In genomic region chr13:31303194-31303593, GRCm38 (mm10) we compare ENCODE assay signal across 24 mouse cellular contexts.
A peak's percentile ranks its signal among the peaks of the same experiment; 100 is the strongest.
DNase-seq lines count a peak whose midpoint lies in the region; ATAC-seq and TF ChIP-seq lines count a peak whose summit lies in the region.
"Had no signal": no experiment of that assay in that cellular context is flagged by ENCODE, and none has a peak within 500 bp of the region (broad histone marks: within the 10 kb centered on the region; RNA-seq: fewer than 3 reads in every experiment).

No protein-coding gene starts in this region.

- no peak overlapping the region for H3K27ac ChIP-seq in lung, embryonic 16.5 days (ENCODE audit: low read length)
- no peak overlapping the region for H3K27ac ChIP-seq in midbrain, embryonic 14.5 days (replicated peaks; ENCODE audit: low read depth, low read length)
- no peak overlapping the region for H3K27ac ChIP-seq in midbrain, embryonic 10.5 days (replicated peaks)
- peak overlapping the region; percentile 74 for H3K27ac ChIP-seq in stomach, embryonic 15.5 days
- peak overlapping the region; percentile 56 for H3K27ac ChIP-seq in stomach, postnatal 0 days (replicated peaks)
- H3K27ac ChIP-seq: embryonic facial prominence, embryonic 13.5 days; embryonic facial prominence, embryonic 15.5 days; forebrain, embryonic 10.5 days; forebrain, embryonic 12.5 days had no signal

- no peaks in the 10 kb centered on the region for H3K27me3 ChIP-seq in lung, embryonic 16.5 days (ENCODE audit: control insufficient read depth, insufficient read depth, low read depth, low read length)
- no peaks in the 10 kb centered on the region for H3K27me3 ChIP-seq in midbrain, embryonic 14.5 days (ENCODE audit: control insufficient read depth, insufficient read depth, low read length)
- no peaks in the 10 kb centered on the region for H3K27me3 ChIP-seq in midbrain, embryonic 10.5 days (ENCODE audit: low read depth, poor library complexity, severe bottlenecking)
- no peaks in the 10 kb centered on the region for H3K27me3 ChIP-seq in stomach, embryonic 15.5 days (replicated peaks)
- no peaks in the 10 kb centered on the region for H3K27me3 ChIP-seq in stomach, postnatal 0 days (ENCODE audit: control insufficient read depth, insufficient read depth, low read length)
- H3K27me3 ChIP-seq: embryonic facial prominence, embryonic 13.5 days; embryonic facial prominence, embryonic 15.5 days; forebrain, embryonic 12.5 days had no signal

- no peaks in the 10 kb centered on the region for H3K4me1 ChIP-seq in lung, embryonic 16.5 days (replicated peaks; ENCODE audit: control insufficient read depth, insufficient read depth, low read length)
- no peaks in the 10 kb centered on the region for H3K4me1 ChIP-seq in lung, adult 2 months (ENCODE audit: control insufficient read depth, insufficient read depth, low read length)
- H3K4me1 ChIP-seq in midbrain, embryonic 14.5 days (ENCODE audit: control insufficient read depth, insufficient read depth, low read length): no peaks in the 10 kb centered on the region
- no peaks in the 10 kb centered on the region for H3K4me1 ChIP-seq in midbrain, embryonic 10.5 days
- no peaks in the 10 kb centered on the region for H3K4me1 ChIP-seq in stomach, embryonic 15.5 days
- H3K4me1 ChIP-seq in stomach, postnatal 0 days (replicated peaks; ENCODE audit: control insufficient read depth, insufficient read depth): no peaks in the 10 kb centered on the region
- H3K4me1 ChIP-seq: embryonic facial prominence, embryonic 13.5 days; embryonic facial prominence, embryonic 15.5 days; forebrain, embryonic 10.5 days; forebrain, embryonic 12.5 days had no signal

- WGBS in lung, embryonic 16.5 days: 53% methylated on average over 5 of the region's 5 CpGs
- 52% methylated on average over 5 of the region's 5 CpGs for WGBS in lung, adult 2 months
- 88% methylated on average over 5 of the region's 5 CpGs for WGBS in midbrain, embryonic 14.5 days
- WGBS in midbrain, embryonic 10.5 days: 84% methylated on average over 5 of the region's 5 CpGs
- 34% methylated on average over 5 of the region's 5 CpGs for WGBS in stomach, embryonic 15.5 days
- 32% methylated on average over 5 of the region's 5 CpGs for WGBS in stomach, postnatal 0 days

- no peak for TF ChIP-seq EP300 in stomach, postnatal 0 days (optimal IDR thresholded peaks at IDR 0.05)

- no peak for TF ChIP-seq CTCF in lung, adult 2 months (IDR thresholded peaks at IDR 0.05; ENCODE audit: insufficient read depth, low read length)
- no peak for TF ChIP-seq CTCF in stomach, postnatal 0 days (IDR thresholded peaks at IDR 0.05; ENCODE audit: low read depth)

- no peaks in the 10 kb centered on the region for H3K36me3 ChIP-seq in lung, embryonic 16.5 days (ENCODE audit: control insufficient read depth, insufficient read depth, low read length)
- no peaks in the 10 kb centered on the region for H3K36me3 ChIP-seq in midbrain, embryonic 14.5 days (ENCODE audit: control insufficient read depth, insufficient read depth, low read length)
- no peaks in the 10 kb centered on the region for H3K36me3 ChIP-seq in midbrain, embryonic 10.5 days
- no peaks in the 10 kb centered on the region for H3K36me3 ChIP-seq in stomach, embryonic 15.5 days
- H3K36me3 ChIP-seq in stomach, postnatal 0 days (ENCODE audit: control insufficient read depth, insufficient read depth, low read length): no peaks in the 10 kb centered on the region
- H3K36me3 ChIP-seq: embryonic facial prominence, embryonic 13.5 days; embryonic facial prominence, embryonic 15.5 days; forebrain, embryonic 10.5 days; forebrain, embryonic 12.5 days had no signal

- no peaks in the 10 kb centered on the region for H3K9me3 ChIP-seq in lung, embryonic 16.5 days (ENCODE audit: control insufficient read depth, low read length)
- no peaks in the 10 kb centered on the region for H3K9me3 ChIP-seq in midbrain, embryonic 14.5 days (ENCODE audit: control insufficient read depth, low read length)
- no peaks in the 10 kb centered on the region for H3K9me3 ChIP-seq in midbrain, embryonic 10.5 days (replicated peaks)
- no peaks in the 10 kb centered on the region for H3K9me3 ChIP-seq in stomach, embryonic 15.5 days
- no peaks in the 10 kb centered on the region for H3K9me3 ChIP-seq in stomach, postnatal 0 days (ENCODE audit: control insufficient read depth, low read length)
- H3K9me3 ChIP-seq: embryonic facial prominence, embryonic 13.5 days; embryonic facial prominence, embryonic 15.5 days; forebrain, embryonic 10.5 days; forebrain, embryonic 12.5 days had no signal

- no peak overlapping the region for H3K4me3 ChIP-seq in lung, embryonic 16.5 days (ENCODE audit: low read length)
- no peak overlapping the region for H3K4me3 ChIP-seq in lung, adult 2 months (replicated peaks; ENCODE audit: extremely low read depth, low read depth, low read length)
- H3K4me3 ChIP-seq in midbrain, embryonic 14.5 days (replicated peaks; ENCODE audit: low read depth, low read length): no peak overlapping the region
- no peak overlapping the region for H3K4me3 ChIP-seq in midbrain, embryonic 10.5 days
- H3K4me3 ChIP-seq in stomach, embryonic 15.5 days (replicated peaks): no peak overlapping the region
- H3K4me3 ChIP-seq in stomach, postnatal 0 days (ENCODE audit: low read depth, low read length): no peak overlapping the region
- H3K4me3 ChIP-seq: embryonic facial prominence, embryonic 13.5 days; embryonic facial prominence, embryonic 15.5 days; erythroblast, embryonic 14.5 days; forebrain, embryonic 10.5 days; forebrain, embryonic 12.5 days had no signal

- ATAC-seq in lung, embryonic 16.5 days (ENCODE audit: low read depth): peak; percentile 34; the same call in 1 of the 2 replicates
- peak; percentile 37; the same call in 1 of the 2 replicates for ATAC-seq in midbrain, embryonic 14.5 days (ENCODE audit: low FRiP score, low TSS enrichment)
- ATAC-seq in stomach, embryonic 15.5 days (ENCODE audit: insufficient read depth, low FRiP score, low read depth): peak; percentile 71; the same call in 1 of the 2 replicates
- ATAC-seq in stomach, postnatal 0 days (ENCODE audit: low FRiP score, low TSS enrichment): peak; percentile 70
- ATAC-seq: forebrain, embryonic 14.5 days; forebrain, embryonic 16.5 days had no signal

- no peak overlapping the region for H3K4me2 ChIP-seq in lung, embryonic 16.5 days (ENCODE audit: low read depth, low read length)
- no peak overlapping the region for H3K4me2 ChIP-seq in midbrain, embryonic 14.5 days (ENCODE audit: low read length)
- no peak overlapping the region for H3K4me2 ChIP-seq in stomach, embryonic 15.5 days
- H3K4me2 ChIP-seq in stomach, postnatal 0 days (replicated peaks; ENCODE audit: low read depth): no peak overlapping the region
- H3K4me2 ChIP-seq: embryonic facial prominence, embryonic 13.5 days; embryonic facial prominence, embryonic 15.5 days; forebrain, embryonic 12.5 days had no signal

- H3K9ac ChIP-seq in lung, embryonic 16.5 days (ENCODE audit: low read length): no peak overlapping the region
- no peak overlapping the region for H3K9ac ChIP-seq in midbrain, embryonic 14.5 days (replicated peaks; ENCODE audit: low read length)
- H3K9ac ChIP-seq in stomach, embryonic 15.5 days: no peak overlapping the region
- no peak overlapping the region for H3K9ac ChIP-seq in stomach, postnatal 0 days (ENCODE audit: low read length)
- H3K9ac ChIP-seq: embryonic facial prominence, embryonic 13.5 days; embryonic facial prominence, embryonic 15.5 days; forebrain, embryonic 12.5 days had no signal

- DNase-seq in lung, adult 2 months: no peak
- no peak for DNase-seq in midbrain, embryonic 14.5 days
- no peak for DNase-seq in midbrain, embryonic 10.5 days (ENCODE audit: low spot score)
- no peak for DNase-seq in stomach, postnatal 0 days (ENCODE audit: low spot score)
- DNase-seq in adrenal gland, adult (ENCODE audit: inconsistent age in 2 of 2, low spot score in 1 of 2): no peak
- DNase-seq in kidney, postnatal 36 days: no peak
- DNase-seq: adrenal gland, adult 8-10 months; adrenal gland, postnatal 14 days; adrenal gland, postnatal 36 days; cerebellum, adult 11-12 months; cerebellum, adult 2 months; cerebellum, adult 9-10 months; cerebellum, postnatal 14 days; cerebellum, postnatal 36 days; embryo, embryonic 11 days had no signal

- no peak for TF ChIP-seq POLR2A in lung, adult 2 months (IDR thresholded peaks at IDR 0.05; ENCODE audit: borderline replicate concordance, extremely low read depth, low read depth, low read length)

Comparison
In these comparisons a context has a peak if more than half of its experiments do, and no peak if none do; other contexts are left out.
1. H3K27ac ChIP-seq: peak in stomach, embryonic 15.5 days (single experiment) and stomach, postnatal 0 days (single experiment); none in lung, embryonic 16.5 days (single experiment), midbrain, embryonic 14.5 days (single experiment) and midbrain, embryonic 10.5 days (single experiment).
2. Peak in every context shown above with its lines, with median percentiles within 50 percentile points of each other: ATAC-seq.